Mouse (Mus musculus) kidney, postnatal 36 days (tissue): ENCODE results near the gene Gm4756.
"Not testable (repeated sequence)": the region's sequence is repeated elsewhere in the genome, so short reads cannot be mapped to it uniquely, and the experiment has no call there.

Source experiments
- DNase-seq, 2 experiments: peaks; one replicate each; pipeline ENCODE4 v3.0.0; 2021 to 2022; ENCODE audit warnings: mixed read lengths in 2 of 2

The Gm4756 gene

DNA sequence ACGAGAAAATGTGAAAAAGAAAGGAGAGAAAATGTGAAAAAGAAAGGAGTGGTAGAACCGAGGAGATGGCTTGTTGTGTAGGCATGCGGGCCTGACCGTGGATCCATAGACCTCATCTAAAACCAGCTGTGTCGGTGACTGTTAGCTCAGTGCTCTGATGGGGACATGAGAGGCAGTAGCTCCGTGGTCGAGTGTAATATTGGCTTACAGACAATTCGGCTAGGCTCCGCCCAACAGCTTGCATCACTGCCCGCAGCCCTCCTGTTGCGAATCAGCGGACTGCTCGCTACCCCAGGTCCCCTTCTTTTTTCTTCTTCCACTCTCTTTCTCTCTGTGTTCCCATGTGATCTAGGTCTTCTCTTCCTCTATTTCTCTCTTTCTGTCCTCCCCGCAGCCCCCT lies 540 bp downstream of the Gm4756 start:
- no peak for DNase-seq

DNA sequence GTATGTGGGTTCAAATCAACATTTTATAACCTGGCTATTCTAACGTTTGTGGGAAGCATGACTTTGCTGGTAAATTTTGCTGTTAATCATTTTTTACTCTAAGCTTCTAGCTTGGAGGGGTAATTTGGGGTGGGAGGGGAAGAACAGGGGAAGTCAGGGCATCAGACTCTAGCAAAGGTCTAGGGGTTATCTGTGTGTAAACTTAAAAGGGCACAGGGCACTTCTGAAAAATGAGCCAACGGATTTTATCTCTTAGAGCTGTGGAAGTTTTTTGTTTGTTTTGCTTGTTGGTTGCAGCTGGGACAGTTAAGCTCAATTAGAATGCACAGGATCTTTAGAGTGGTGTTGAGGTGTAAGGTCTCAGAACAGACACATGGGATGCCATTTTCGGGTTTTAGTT lies 11.4 kb downstream of the Gm4756 start:
- no peak for DNase-seq

DNA sequence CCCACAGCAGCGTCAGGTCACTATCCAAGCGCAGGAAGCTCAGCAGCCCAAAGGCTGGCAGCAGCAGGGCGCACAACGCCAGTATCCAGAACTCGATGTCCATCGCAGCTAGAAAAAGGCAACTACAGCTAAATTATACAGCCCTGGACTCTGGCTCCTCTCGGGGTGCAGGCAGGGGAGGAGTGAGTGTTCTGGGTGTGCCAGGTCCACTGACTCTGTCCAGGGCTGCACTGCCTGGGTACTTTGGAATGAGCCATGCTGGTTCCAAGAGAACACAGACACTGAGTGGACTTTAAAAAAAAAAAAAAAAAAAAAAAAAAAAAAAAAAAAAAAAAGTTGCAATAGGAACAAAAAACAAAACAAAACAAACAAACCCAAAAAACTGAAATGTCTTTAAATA lies 20.7 kb downstream of the Gm4756 start:
- DNase-seq = peak in 1 of 2 experiments; percentile 19

DNA sequence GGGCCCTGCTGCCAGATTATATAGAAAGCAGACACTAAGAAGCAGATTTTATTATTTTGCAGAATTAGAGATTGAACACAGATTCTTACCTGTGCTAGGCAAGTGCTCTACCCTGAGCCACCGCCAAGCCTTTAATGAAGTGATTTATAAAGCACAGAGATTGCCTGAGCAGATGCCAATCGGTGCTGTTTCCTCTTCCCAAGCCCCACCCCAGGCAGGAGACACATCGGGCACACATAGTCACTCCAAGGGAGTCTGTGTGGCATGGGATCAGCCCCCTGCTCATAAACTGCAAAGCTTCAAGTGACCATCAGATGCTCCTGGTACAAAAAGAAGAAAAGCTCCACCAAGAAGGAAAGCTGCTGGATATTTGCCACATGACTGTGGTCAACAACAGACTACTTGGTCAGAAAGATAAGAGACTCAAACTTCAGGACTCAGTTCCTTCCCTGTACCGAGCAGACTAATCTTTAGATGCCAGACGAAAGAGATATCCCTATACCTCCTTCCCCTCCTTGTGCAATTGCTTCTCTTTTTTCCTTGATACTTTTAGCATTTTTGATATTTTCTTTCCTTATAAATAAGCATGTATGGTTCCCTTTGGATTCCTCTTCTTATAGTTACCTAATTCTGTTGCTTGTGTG lies 26.5 kb downstream of the Gm4756 start:
- DNase-seq = no peak

DNA sequence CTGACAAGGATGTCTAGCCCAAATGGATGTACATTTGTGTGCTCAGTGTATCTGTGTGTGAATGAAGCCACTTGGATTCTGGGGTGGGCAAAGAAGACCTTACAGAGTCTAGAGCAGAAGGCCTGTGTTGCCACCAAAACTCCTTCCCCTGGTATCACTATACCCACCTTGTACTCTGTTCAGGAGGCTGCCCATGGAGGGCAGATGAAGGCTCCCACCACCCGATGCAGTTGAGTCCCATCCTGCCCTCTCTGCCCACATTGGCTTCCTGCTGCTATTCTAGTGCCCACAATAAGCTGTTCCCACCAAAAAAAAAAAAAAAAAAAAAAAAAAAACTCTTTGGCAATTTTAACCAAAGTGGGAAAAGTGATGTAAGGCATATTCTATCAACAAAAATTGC lies 28.0 kb downstream of the Gm4756 start:
- DNase-seq = no peak

DNA sequence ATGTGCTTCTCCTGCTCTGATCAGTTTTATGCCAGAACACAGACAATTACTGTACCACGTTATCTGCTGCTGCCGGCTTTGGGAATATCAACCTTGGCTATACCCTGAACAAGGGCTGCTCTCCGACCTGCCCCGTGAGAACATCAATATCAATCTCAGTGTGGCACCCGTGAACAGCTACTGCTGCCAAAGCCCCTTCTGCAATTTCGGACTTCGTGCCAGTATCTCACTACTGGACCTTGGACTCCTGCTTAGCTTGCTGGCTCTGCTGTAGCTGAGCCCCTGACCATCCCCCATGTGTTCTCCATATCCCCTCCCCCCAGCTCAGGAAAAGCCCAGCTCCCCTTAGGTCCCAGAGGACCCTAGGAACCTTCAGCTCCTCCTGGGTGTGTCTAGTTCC lies 28.6 kb downstream of the Gm4756 start:
- peak in 1 of 2 experiments; percentile 1 for DNase-seq

DNA sequence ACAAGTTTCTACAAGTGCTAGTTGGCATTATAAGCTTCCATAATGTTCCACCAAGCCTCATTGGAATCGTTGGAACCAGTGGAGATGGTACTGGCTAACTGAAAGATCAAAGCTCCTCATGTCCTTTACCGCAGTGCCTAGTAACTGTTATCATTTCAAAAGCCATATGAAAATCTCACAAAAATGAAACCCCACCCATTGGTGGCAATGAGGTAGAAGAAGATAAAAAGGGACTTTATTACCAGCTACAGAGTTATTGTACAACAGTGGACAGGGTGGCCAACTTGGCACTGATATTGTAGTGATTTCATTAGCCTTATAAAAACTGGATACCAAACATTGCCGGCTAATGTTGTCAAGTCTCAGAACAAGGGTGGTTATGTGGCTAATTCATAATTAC lies 37.4 kb downstream of the Gm4756 start:
- no peak for DNase-seq

DNA sequence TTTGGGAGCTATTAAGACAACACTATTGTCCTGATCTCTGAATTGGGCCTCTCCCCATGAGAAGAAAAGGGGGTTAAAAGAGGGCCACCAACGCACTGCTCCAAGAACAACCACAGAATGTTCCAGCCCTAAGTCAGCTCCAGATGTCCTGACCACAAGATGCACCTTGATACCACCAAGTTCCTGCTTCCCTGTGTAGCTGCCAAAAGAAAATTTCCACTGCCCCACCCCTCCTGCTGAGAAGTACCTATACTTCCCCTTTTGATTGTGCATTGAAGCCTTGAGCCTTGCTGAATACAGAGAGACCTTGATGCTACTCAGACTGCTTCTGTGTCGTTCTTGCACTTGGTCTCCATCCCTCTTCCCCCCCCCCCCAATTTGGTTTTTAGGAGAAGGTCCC lies 50.7 kb downstream of the Gm4756 start:
- not testable (repeated sequence) for DNase-seq

DNA sequence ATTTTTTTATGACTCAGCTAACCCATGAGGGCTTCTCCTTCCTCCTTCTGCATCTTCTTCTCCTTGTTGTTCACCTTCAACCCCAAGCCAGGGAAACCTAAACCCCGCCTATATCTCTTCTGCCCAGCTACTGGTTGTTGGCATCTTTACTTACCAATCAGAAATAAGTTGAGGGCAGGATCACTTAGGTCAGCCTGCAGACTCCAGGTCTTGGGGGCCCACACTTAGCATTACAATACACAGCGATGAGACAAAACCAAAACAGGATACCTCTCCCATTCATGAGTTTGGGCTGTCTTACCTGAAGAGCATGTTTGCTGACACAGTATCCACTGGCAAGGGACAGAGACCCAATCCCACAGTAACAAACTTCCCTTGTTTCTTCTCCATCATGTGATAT lies 55.5 kb downstream of the Gm4756 start:
- no peak for DNase-seq

DNA sequence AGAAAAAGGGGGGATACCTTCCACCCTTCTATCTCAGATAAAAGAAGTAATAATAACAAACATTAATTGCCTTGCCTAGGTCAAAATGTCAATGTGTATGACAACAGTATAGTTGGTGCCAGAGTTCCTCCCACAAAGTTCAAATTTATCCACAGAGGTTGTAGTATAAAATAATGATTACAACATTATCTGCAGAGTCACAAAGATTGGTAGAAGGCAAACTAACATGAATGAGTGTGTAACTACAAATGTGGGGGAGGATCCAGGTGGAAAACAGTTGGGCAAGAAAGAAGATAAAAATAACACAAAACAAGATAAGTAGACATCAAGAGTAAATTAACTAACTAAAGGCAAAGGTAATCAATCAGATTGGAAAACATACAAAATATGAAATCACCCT lies 56.5 kb downstream of the Gm4756 start:
- DNase-seq = no peak

DNA sequence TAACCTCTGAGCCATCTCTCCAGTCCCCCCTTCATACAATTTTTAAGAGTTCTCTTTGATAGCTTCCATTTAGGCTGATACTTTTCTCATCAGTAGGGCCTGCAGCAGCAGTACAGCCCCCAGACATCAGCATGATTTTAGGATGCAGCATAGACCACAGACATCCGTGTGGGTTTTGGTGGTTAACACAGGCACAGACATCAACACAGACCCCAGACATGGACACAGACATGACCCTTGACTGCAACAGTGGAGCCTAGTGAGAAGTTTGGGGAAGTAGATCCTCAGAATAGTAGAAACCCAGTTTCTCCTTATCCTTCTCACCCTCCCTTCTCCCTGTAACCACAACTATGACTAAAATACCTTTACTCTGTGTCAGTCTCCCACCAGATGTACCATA lies 64.1 kb downstream of the Gm4756 start:
- DNase-seq = no peak

DNA sequence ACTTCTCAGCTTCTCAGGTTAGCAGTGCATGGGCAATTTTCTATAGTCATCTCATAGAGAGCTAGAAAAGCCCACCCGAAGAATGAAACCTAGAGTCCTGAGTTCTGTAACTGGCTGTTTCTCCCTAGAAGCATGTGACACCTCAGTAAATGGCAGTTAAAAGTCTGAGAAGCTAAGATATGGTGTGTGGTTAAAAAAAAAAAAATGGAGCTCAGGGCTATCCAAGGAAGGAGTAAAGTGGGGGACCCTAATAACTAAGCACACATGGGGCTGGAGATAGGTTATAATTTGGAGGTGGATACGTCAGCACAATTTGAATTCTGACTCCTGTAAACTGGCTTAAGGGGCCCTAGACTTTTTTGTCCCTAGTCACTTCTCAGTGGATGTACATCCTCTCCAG lies 66.4 kb downstream of the Gm4756 start:
- DNase-seq = no peak

DNA sequence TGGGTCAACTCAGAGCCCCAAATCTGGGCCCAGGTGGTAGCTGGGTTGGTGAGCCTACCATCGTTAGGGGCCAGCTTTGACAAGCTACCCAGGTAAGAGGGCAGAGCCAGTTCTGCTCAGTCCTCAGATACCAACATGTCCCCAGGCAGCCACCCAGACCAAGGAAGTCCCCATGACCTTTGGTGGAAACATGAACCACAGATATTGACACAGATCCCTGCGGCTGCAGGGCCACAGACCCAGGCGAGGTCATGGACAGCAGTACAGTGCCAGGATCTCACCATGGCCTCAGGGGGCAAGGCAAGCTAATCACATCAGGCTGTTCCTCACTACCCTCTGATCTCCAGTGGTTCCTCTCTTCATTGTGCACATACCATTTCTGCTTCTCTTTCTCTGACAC lies 67.4 kb downstream of the Gm4756 start:
- no peak for DNase-seq

DNA sequence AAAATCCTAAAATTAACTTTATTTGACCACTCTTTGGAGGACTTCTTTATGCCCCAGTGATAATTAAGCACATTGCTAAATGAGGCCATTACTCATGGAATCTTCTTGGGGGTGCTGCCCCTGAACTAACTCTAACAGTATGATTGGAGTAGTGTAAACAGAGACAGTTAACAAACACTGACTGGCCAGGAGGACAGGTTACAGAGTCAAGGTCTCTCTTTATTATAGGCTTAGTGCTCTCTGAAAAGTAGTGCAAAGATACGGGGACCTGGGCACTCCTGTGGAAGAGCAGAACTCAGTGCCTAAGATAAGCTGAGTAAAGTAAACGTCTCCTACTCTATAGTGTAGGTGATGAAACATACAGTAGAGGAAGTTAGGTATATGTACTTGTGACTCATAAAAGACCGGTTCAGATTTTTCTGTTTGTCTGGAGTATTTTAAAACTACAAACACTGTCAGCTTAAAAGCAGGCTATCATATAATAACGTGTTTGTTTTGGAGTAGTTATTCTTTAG lies 85.1 kb downstream of the Gm4756 start:
- no peak for DNase-seq

DNA sequence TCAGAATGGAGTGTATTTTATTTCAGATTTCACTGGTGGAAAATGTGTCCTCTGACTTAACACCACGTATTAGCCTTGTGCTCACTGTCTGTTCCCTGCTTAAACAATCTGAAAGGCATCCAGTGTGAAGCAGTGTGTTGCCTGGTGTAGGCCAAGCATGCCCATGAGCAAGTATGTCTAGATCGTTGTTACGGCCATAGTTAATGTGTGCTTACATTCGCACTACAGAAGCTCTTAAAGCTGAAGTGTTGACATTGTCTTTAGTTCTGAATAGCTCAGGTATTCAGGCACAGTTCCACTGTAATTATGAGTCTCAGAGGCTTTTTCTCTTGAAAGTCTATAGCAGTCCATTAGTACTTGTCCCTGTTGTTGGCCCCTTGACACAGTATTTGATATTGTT lies 95.1 kb downstream of the Gm4756 start:
- no peak for DNase-seq

DNA sequence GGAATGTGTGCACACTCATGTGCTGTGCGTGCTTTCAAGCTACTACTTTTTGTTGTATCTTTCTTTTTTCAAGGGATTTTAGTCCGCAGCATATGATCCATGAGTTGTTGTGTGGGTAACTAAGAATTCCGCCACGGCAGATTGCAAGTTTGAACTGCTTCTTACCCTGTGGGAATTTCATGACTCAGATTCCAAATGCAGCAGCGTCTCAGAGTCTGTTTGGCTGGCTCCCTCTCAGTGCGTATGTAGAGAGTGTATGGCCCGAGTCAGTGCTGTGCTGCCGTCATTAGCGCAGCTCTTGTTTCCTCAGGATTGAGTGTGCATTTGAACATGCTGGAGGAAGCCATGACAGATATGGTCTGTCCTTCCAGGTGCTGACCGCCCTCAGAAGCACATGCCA lies 110.9 kb downstream of the Gm4756 start:
- no peak for DNase-seq

DNA sequence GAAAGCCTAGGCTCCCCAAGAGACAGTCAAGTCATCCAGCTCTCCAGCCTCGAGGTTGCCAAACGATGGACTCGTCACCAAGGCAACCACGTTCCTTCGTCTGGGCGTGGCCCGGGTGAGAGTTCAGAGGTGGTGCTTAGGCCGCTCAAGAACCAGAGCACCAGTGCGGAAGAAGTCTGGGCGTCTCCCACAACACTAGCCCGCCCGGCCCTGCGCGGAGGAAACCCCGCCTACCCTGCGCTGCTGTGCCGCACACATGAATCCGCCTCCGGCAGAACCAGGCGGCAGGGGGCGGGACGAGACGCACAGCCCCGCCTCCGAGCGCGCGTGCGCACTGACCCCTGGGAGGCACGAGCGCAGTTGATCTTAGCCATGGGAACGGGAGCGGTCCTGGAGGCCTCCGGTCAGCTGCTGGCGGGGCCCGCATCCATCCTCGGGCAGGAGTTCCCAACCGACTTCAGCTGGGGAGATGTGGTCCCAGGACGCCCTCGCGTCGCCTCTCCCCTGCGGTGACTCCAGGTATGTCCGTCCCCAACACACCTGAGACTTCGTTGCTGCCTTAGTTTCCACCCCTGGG lies 113.4 kb downstream of the Gm4756 start, which contains the start of gene Pcnx4:
Gene Pcnx4 (plus strand): TSS at position 363 of the 577 bp plus-strand sequence.
- peak; percentile 96 to 99 for DNase-seq

DNA sequence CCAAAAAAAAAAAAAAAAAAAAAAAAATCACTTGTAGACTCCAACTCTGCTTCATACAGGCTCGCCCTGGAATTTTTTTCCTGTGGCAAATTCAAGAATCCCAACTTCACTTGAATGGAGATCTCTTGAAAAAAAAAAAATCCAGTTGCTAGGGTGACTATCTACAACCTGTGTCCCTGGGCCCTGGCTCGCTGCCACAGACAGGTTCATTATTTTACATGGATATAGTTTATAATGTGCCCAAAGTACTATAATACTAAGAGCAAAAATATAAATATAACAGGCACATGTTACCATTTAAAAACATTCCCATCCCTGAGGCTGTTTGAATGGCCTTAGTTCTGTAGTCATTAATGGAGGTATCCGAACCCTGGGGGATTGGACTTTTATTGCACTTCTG lies 113.9 kb downstream of the Gm4756 start:
- peak; percentile 4 to 27 for DNase-seq

DNA sequence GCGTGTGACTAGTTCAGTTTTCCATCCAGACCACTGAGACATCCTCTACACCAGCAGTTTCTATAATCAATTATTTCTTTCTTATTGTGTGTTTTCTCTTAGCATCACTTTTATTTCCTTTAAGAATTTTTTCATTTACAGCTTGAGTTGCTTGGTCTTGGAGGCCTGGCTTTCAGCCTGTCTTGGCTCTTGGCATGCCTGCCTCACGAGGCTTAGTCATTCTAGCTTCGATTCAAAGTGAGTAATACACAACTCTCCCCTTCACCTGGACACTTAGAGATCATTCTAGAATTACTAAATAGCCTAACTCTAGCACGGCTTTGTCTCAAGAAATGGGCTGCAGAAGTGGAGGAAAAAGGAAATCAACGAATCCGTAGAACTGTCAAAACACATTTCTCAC lies 115.5 kb downstream of the Gm4756 start:
- no peak for DNase-seq

DNA sequence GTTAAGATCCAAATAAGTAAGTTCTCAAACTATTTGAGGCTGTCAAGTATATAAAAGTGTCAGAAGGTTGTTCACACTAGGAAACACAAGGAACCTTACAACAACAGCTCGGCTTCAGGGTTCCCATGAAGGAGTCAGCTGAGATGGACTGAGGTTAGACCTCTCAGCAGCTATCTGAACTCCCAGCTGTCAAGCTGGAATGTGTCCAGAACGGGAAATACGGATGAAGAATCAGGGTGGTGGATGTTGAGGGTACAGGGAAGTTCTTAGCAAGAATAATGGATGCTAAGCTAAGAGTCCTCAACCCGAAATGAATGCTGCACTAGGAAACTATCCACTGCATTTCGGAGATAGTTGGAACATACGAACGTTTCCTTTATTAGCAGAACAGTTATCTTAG lies 117.2 kb downstream of the Gm4756 start:
- DNase-seq = no peak
